In the genomic region with DNA sequence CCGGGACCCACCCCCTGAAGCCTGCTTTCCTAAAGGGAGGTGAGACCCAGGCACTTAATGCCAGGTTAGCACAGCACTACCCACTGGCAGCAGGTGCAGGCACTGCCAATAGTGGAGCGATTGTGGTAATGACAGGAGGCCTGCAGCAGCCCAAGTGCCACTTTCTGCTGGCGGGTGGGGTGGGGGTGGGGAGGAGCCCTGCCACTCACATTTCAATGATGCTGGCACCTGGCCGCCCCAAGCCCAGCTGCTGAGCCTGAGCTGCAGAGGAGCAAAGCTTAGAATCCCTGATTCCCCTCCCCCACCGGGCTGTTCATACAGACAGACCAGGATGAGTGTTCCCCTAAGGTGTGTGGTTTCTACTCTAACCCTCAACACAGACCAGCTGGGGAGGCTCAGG, we compare ENCODE assay signal across 17 mouse cellular contexts. TPM values are rescaled to one million over a fixed set of nuclear protein-coding genes. Genes with fewer than 3 reads are reported as not detected.
DNase-seq lines count a peak whose midpoint lies in the region; ATAC-seq lines count a peak whose summit lies in the region.
"Had no signal": no experiment of that assay in that cellular context is flagged by ENCODE, and none has a peak within 500 bp of the region (broad histone marks: within the 10 kb centered on the region; RNA-seq: fewer than 3 reads in every experiment).

No protein-coding gene starts in this region.

- WGBS in forebrain, embryonic 11.5 days: 35% methylated on average over 5 of the region's 5 CpGs
- 37% methylated on average over 5 of the region's 5 CpGs for whole genome bisulfite sequencing in forebrain, embryonic 10.5 days
- 46% methylated on average over 5 of the region's 5 CpGs for WGBS in midbrain, embryonic 10.5 days
- 37% methylated on average over 5 of the region's 5 CpGs for whole genome bisulfite sequencing in midbrain, embryonic 15.5 days
- 35% methylated on average over 5 of the region's 5 CpGs for WGBS in forebrain, embryonic 14.5 days

- H3K36me3 ChIP-seq in forebrain, embryonic 11.5 days (ENCODE audit: control insufficient read depth, insufficient read depth, low read length): no peaks in the 10 kb centered on the region
- no peaks in the 10 kb centered on the region for H3K36me3 ChIP-seq in forebrain, embryonic 10.5 days (replicated peaks)
- no peaks in the 10 kb centered on the region for H3K36me3 ChIP-seq in midbrain, embryonic 10.5 days
- no peaks in the 10 kb centered on the region for H3K36me3 ChIP-seq in midbrain, embryonic 15.5 days (replicated peaks)
- H3K36me3 ChIP-seq in forebrain, embryonic 14.5 days (ENCODE audit: control insufficient read depth, insufficient read depth, low read length): no peaks in the 10 kb centered on the region
- H3K36me3 ChIP-seq: heart, embryonic 13.5 days; limb, embryonic 15.5 days had no signal

- ATAC-seq in forebrain, embryonic 11.5 days (replicated peaks; ENCODE audit: low FRiP score): peak; percentile 39; the same call in 1 of the 2 replicates
- no peak; the same call in 1 of the 2 replicates for ATAC-seq in midbrain, embryonic 15.5 days (replicated peaks)
- ATAC-seq in forebrain, embryonic 14.5 days: peak; percentile 68

- no peak overlapping the region for H3K4me3 ChIP-seq in forebrain, embryonic 11.5 days (ENCODE audit: low read depth, low read length)
- no peak overlapping the region for H3K4me3 ChIP-seq in forebrain, embryonic 10.5 days
- H3K4me3 ChIP-seq in midbrain, embryonic 10.5 days: no peak overlapping the region
- no peak overlapping the region for H3K4me3 ChIP-seq in midbrain, embryonic 15.5 days
- H3K4me3 ChIP-seq in forebrain, embryonic 14.5 days (ENCODE audit: low read depth, low read length): no peak overlapping the region
- H3K4me3 ChIP-seq: heart, embryonic 13.5 days; limb, embryonic 15.5 days had no signal

- H3K27ac ChIP-seq in forebrain, embryonic 11.5 days (ENCODE audit: low read depth, low read length): no peak overlapping the region
- H3K27ac ChIP-seq in forebrain, embryonic 10.5 days: no peak overlapping the region
- H3K27ac ChIP-seq in midbrain, embryonic 10.5 days (replicated peaks): peak overlapping the region; percentile 33; the same call in 1 of the 2 replicates
- H3K27ac ChIP-seq in midbrain, embryonic 15.5 days: no peak overlapping the region
- H3K27ac ChIP-seq in forebrain, embryonic 14.5 days (ENCODE audit: low read depth, low read length): peak overlapping the region; percentile 44; the same call in 1 of the 2 replicates
- H3K27ac ChIP-seq: heart, embryonic 13.5 days; limb, embryonic 15.5 days had no signal

- H3K9me3 ChIP-seq in forebrain, embryonic 11.5 days (ENCODE audit: control insufficient read depth, low read length): no peaks in the 10 kb centered on the region
- no peaks in the 10 kb centered on the region for H3K9me3 ChIP-seq in forebrain, embryonic 10.5 days
- H3K9me3 ChIP-seq in midbrain, embryonic 10.5 days (replicated peaks): no peaks in the 10 kb centered on the region
- no peaks in the 10 kb centered on the region for H3K9me3 ChIP-seq in midbrain, embryonic 15.5 days
- no peaks in the 10 kb centered on the region for H3K9me3 ChIP-seq in forebrain, embryonic 14.5 days (replicated peaks; ENCODE audit: control insufficient read depth, low read length)
- H3K9me3 ChIP-seq: heart, embryonic 13.5 days; limb, embryonic 15.5 days had no signal

- peaks cover 8% of the 10 kb centered on the region; the same call in 1 of the 2 replicates for H3K27me3 ChIP-seq in forebrain, embryonic 11.5 days (ENCODE audit: control insufficient read depth, insufficient read depth, low read length)
- peaks cover 49% of the 10 kb centered on the region for H3K27me3 ChIP-seq in forebrain, embryonic 10.5 days (ENCODE audit: poor library complexity, severe bottlenecking)
- peaks cover 51% of the 10 kb centered on the region for H3K27me3 ChIP-seq in midbrain, embryonic 10.5 days (ENCODE audit: low read depth, poor library complexity, severe bottlenecking)
- peaks cover 9% of the 10 kb centered on the region; the same call in 1 of the 2 replicates for H3K27me3 ChIP-seq in midbrain, embryonic 15.5 days (replicated peaks)
- peaks cover 3% of the 10 kb centered on the region; the same call in 1 of the 2 replicates for H3K27me3 ChIP-seq in forebrain, embryonic 14.5 days (replicated peaks; ENCODE audit: control insufficient read depth, insufficient read depth, low read length)

- no peak overlapping the region for H3K4me2 ChIP-seq in forebrain, embryonic 11.5 days (ENCODE audit: low read depth, low read length, severe bottlenecking)
- no peak overlapping the region for H3K4me2 ChIP-seq in midbrain, embryonic 15.5 days
- no peak overlapping the region for H3K4me2 ChIP-seq in forebrain, embryonic 14.5 days (ENCODE audit: low read length)
- H3K4me2 ChIP-seq: heart, embryonic 13.5 days; limb, embryonic 15.5 days; lung, embryonic 14.5 days had no signal

- no peak for DNase-seq in forebrain, embryonic 11.5 days (ENCODE audit: low spot score)
- no peak for DNase-seq in forebrain, embryonic 10.5 days (ENCODE audit: extremely low spot score, low spot score)
- no peak for DNase-seq in midbrain, embryonic 10.5 days (ENCODE audit: low spot score)
- DNase-seq in forebrain, embryonic 14.5 days (ENCODE audit: low spot score): peak; percentile 68
- peak; percentile 90 to 91 for DNase-seq in thymus, postnatal 10 days (ENCODE audit: low spot score in 2 of 2)
- no peak for DNase-seq in adrenal gland, adult 2 months
- DNase-seq in liver: no peak
- DNase-seq: cerebellum, adult 8-10 months; gastrocnemius, postnatal 14 days; kidney, adult 9 months; lung, embryonic 14.5 days; right cerebral cortex, adult 18-20 months had no signal

- H3K9ac ChIP-seq in forebrain, embryonic 11.5 days (ENCODE audit: low read length): no peak overlapping the region
- H3K9ac ChIP-seq in midbrain, embryonic 15.5 days: no peak overlapping the region
- H3K9ac ChIP-seq in forebrain, embryonic 14.5 days (ENCODE audit: low read length): no peak overlapping the region
- H3K9ac ChIP-seq: heart, embryonic 13.5 days; limb, embryonic 15.5 days; lung, embryonic 14.5 days had no signal

- H3K4me1 ChIP-seq in forebrain, embryonic 11.5 days (replicated peaks; ENCODE audit: control insufficient read depth, insufficient read depth, low read length): peaks cover 7% of the 10 kb centered on the region; the same call in 1 of the 2 replicates
- H3K4me1 ChIP-seq in forebrain, embryonic 10.5 days: peaks cover 27% of the 10 kb centered on the region
- peaks cover 33% of the 10 kb centered on the region for H3K4me1 ChIP-seq in midbrain, embryonic 10.5 days
- H3K4me1 ChIP-seq in midbrain, embryonic 15.5 days: peaks cover 8% of the 10 kb centered on the region
- H3K4me1 ChIP-seq in forebrain, embryonic 14.5 days (ENCODE audit: control insufficient read depth, insufficient read depth, low read length): peaks cover 10% of the 10 kb centered on the region; the same call in 1 of the 2 replicates

RNA-seq across cellular contexts. Expression of a gene that starts 8.6 kb away (rescaled TPM):
- polyA plus RNA-seq in forebrain, embryonic 11.5 days (2014; fragmentation: Nextera tagmentation; extraction: Ambion mirVana): 0.95 and 1.1 TPM in 2 replicates
- 1.1 and 1.3 TPM in 2 replicates for polyA plus RNA-seq in forebrain, embryonic 10.5 days (2016; fragmentation: Nextera tagmentation; extraction: Ambion mirVana)
- 1.2 and 2.7 TPM in 2 replicates for polyA plus RNA-seq in midbrain, embryonic 10.5 days (2016; fragmentation: Nextera tagmentation; extraction: Ambion mirVana)
- 3.2 and 3.7 TPM in 2 replicates for polyA plus RNA-seq in midbrain, embryonic 15.5 days (2015; fragmentation: Nextera tagmentation; extraction: Ambion mirVana)
- 2.1 and 2.2 TPM in 2 replicates for polyA plus RNA-seq in forebrain, embryonic 14.5 days (2014; fragmentation: Nextera tagmentation; extraction: Ambion mirVana)
- not detected for total RNA-seq in adrenal gland, adult 2 months (2021)
- polyA plus RNA-seq in adrenal gland, adult 2 months (2012; rRNA removed): 0.16 and 0.86 TPM in 2 replicates
- total RNA-seq: megakaryocyte-erythroid progenitor cell, adult 5-6 weeks; neutrophil, adult 5-6 weeks had no signal
- polyA plus RNA-seq: heart, embryonic 13.5 days; limb, embryonic 15.5 days; lung, embryonic 14.5 days had no signal

RNA-seq across cellular contexts. Expression of a gene that starts 23.4 kb away (rescaled TPM):
- 40.9 and 43.8 TPM in 2 replicates for polyA plus RNA-seq in forebrain, embryonic 11.5 days (2014; fragmentation: Nextera tagmentation; extraction: Ambion mirVana)
- polyA plus RNA-seq in forebrain, embryonic 10.5 days (2016; fragmentation: Nextera tagmentation; extraction: Ambion mirVana): 23.9 and 26.2 TPM in 2 replicates
- 30.5 and 43.3 TPM in 2 replicates for polyA plus RNA-seq in midbrain, embryonic 10.5 days (2016; fragmentation: Nextera tagmentation; extraction: Ambion mirVana)
- 80.3 and 81.2 TPM in 2 replicates for polyA plus RNA-seq in midbrain, embryonic 15.5 days (2015; fragmentation: Nextera tagmentation; extraction: Ambion mirVana)
- polyA plus RNA-seq in forebrain, embryonic 14.5 days (2014; fragmentation: Nextera tagmentation; extraction: Ambion mirVana): 59.9 and 66.0 TPM in 2 replicates
- total RNA-seq in adrenal gland, adult 2 months (2021): 10 to 100 TPM; 41.8 to 42.3 TPM
- polyA plus RNA-seq in adrenal gland, adult 2 months (2012; rRNA removed): 15.8 and 21.7 TPM in 2 replicates

RNA-seq across cellular contexts. Expression of a gene that starts 25.3 kb away (rescaled TPM):
- 32.3 and 34.8 TPM in 2 replicates for polyA plus RNA-seq in forebrain, embryonic 11.5 days (2014; fragmentation: Nextera tagmentation; extraction: Ambion mirVana)
- 34.0 and 35.2 TPM in 2 replicates for polyA plus RNA-seq in forebrain, embryonic 10.5 days (2016; fragmentation: Nextera tagmentation; extraction: Ambion mirVana)
- 33.2 and 37.9 TPM in 2 replicates for polyA plus RNA-seq in midbrain, embryonic 10.5 days (2016; fragmentation: Nextera tagmentation; extraction: Ambion mirVana)
- 37.4 and 37.7 TPM in 2 replicates for polyA plus RNA-seq in midbrain, embryonic 15.5 days (2015; fragmentation: Nextera tagmentation; extraction: Ambion mirVana)
- polyA plus RNA-seq in forebrain, embryonic 14.5 days (2014; fragmentation: Nextera tagmentation; extraction: Ambion mirVana): 32.4 and 34.3 TPM in 2 replicates
- total RNA-seq in adrenal gland, adult 2 months (2021): 10 to 100 TPM; 13.5 to 22.2 TPM
- 12.4 and 13.1 TPM in 2 replicates for polyA plus RNA-seq in adrenal gland, adult 2 months (2012; rRNA removed)

RNA-seq across cellular contexts. Expression of a gene that starts 53.4 kb away (rescaled TPM):
- polyA plus RNA-seq in forebrain, embryonic 11.5 days (2014; fragmentation: Nextera tagmentation; extraction: Ambion mirVana): 16.8 and 17.8 TPM in 2 replicates
- 7.0 TPM in 2 replicates for polyA plus RNA-seq in forebrain, embryonic 10.5 days (2016; fragmentation: Nextera tagmentation; extraction: Ambion mirVana)
- 8.6 and 14.6 TPM in 2 replicates for polyA plus RNA-seq in midbrain, embryonic 10.5 days (2016; fragmentation: Nextera tagmentation; extraction: Ambion mirVana)
- 70.1 and 73.0 TPM in 2 replicates for polyA plus RNA-seq in midbrain, embryonic 15.5 days (2015; fragmentation: Nextera tagmentation; extraction: Ambion mirVana)
- polyA plus RNA-seq in forebrain, embryonic 14.5 days (2014; fragmentation: Nextera tagmentation; extraction: Ambion mirVana): 33.6 and 40.3 TPM in 2 replicates
- total RNA-seq in adrenal gland, adult 2 months (2021): 10 to 100 TPM in 1 of 2 experiments, 1 to 10 TPM in 1; 6.7 to 11.8 TPM
- 14.2 and 18.1 TPM in 2 replicates for polyA plus RNA-seq in adrenal gland, adult 2 months (2012; rRNA removed)

RNA-seq across cellular contexts. Expression of a gene that starts 53.5 kb away (rescaled TPM):
- polyA plus RNA-seq in forebrain, embryonic 11.5 days (2014; fragmentation: Nextera tagmentation; extraction: Ambion mirVana): 681 and 714 TPM in 2 replicates
- 856 and 905 TPM in 2 replicates for polyA plus RNA-seq in forebrain, embryonic 10.5 days (2016; fragmentation: Nextera tagmentation; extraction: Ambion mirVana)
- polyA plus RNA-seq in midbrain, embryonic 10.5 days (2016; fragmentation: Nextera tagmentation; extraction: Ambion mirVana): 784 and 855 TPM in 2 replicates
- polyA plus RNA-seq in midbrain, embryonic 15.5 days (2015; fragmentation: Nextera tagmentation; extraction: Ambion mirVana): 521 and 530 TPM in 2 replicates
- 584 and 804 TPM in 2 replicates for polyA plus RNA-seq in forebrain, embryonic 14.5 days (2014; fragmentation: Nextera tagmentation; extraction: Ambion mirVana)
- 100 to 1,000 TPM; 212 to 248 TPM for total RNA-seq in adrenal gland, adult 2 months (2021)
- polyA plus RNA-seq in adrenal gland, adult 2 months (2012; rRNA removed): 91.7 and 121 TPM in 2 replicates

Comparison
In these comparisons a context has a peak if more than half of its experiments do, and no peak if none do; other contexts are left out.
1. DNase-seq: peak in forebrain, embryonic 14.5 days (single experiment) and thymus, postnatal 10 days (2 of 2); none in forebrain, embryonic 11.5 days (single experiment), forebrain, embryonic 10.5 days (single experiment), midbrain, embryonic 10.5 days (single experiment), adrenal gland, adult 2 months (single experiment) and liver (single experiment).
2. H3K27ac ChIP-seq: peak in midbrain, embryonic 10.5 days (single experiment) and forebrain, embryonic 14.5 days (single experiment); none in forebrain, embryonic 11.5 days (single experiment), forebrain, embryonic 10.5 days (single experiment) and midbrain, embryonic 15.5 days (single experiment).